Mouse (Mus musculus): ENCODE data around the gene Zfp715.

DNA sequence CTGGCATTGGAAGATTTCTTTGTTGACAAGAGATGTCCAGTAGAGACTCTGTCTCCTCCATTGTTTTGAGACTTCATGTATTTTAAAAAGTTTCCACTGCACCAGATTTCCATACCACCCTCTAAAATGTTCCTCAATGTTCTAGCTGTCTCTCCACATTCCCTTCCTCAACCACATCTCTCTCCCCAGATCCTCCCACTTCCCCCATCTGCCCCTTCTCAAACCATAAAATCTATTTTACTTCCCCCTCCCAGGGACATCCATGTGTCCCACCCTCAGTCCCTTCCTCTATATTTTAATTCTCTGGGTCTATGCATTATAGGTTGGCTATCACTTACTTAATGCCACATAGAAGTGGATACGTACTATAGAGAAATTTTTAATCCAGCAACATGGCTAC is 48.3 kb upstream of the Zfp715 start:
- TF ChIP-seq GATA1 (IDR thresholded peaks at IDR 0.05; ENCODE audit: low read length) (no peak), TAL1 (IDR thresholded peaks at IDR 0.05; ENCODE audit: low read length) (no peak)
